Mouse (Mus musculus) forebrain, embryonic 13.5 days (tissue): ENCODE measurements at regions not wholly inside any gene's neighbourhood (a gene's known extent, or its start where the extent isn't known, plus 50 kb on each side); places are given as distances from the start of the nearest gene placed in this dataset.

Experiments
- ATAC-seq: fragments of 200-750 bp; cut with Nextera tagmentation; 2 replicates; pipeline ENCODE4 v1.8.0; 2017
- H3K27ac ChIP-seq: fragments of 300-500 bp; sonication (generic); 2 replicates; pipeline ENCODE4 v1.5.1; 2015; ENCODE audit warnings: inconsistent platforms, mild to moderate bottlenecking, moderate library complexity
- H3K27me3 ChIP-seq: fragments of 300-500 bp; sonication (generic); 2 replicates; pipeline ENCODE4 v1.6.1; 2015; ENCODE audit warnings: mild to moderate bottlenecking, inconsistent platforms
- H3K36me3 ChIP-seq: fragments of 300-500 bp; sonication (generic); 2 replicates; pipeline ENCODE4 v1.6.1; 2015; ENCODE audit warnings: mild to moderate bottlenecking, inconsistent platforms; ENCODE audit not compliant: poor library complexity, severe bottlenecking
- H3K4me1 ChIP-seq: fragments of 300-500 bp; sonication (generic); 2 replicates; pipeline ENCODE4 v1.6.1; 2015; ENCODE audit warnings: inconsistent platforms
- H3K4me2 ChIP-seq: fragments of 300-500 bp; sonication (generic); 2 replicates; pipeline ENCODE4 v1.6.1; 2015; ENCODE audit warnings: inconsistent platforms, mild to moderate bottlenecking, moderate library complexity
- H3K4me3 ChIP-seq: fragments of 300-500 bp; sonication (generic); 2 replicates; pipeline ENCODE4 v1.5.1; 2015; ENCODE audit warnings: mild to moderate bottlenecking, inconsistent platforms
- H3K9ac ChIP-seq: fragments of 300-500 bp; sonication (generic); 2 replicates; pipeline ENCODE4 v1.6.1; 2015; ENCODE audit warnings: mild to moderate bottlenecking, inconsistent platforms
- H3K9me3 ChIP-seq: fragments of 300-500 bp; sonication (generic); replicated peaks from 2 replicates; pipeline ENCODE4 v1.6.1; 2016; ENCODE audit warnings: inconsistent platforms
- WGBS: fragments of 180-500 bp; shearing (Covaris S2); methylation state at CpG from one replicate; pipeline ENCODE4 v1.1.7; 2015; 5-methylcytosine and 5-hydroxymethylcytosine counted together

DNA sequence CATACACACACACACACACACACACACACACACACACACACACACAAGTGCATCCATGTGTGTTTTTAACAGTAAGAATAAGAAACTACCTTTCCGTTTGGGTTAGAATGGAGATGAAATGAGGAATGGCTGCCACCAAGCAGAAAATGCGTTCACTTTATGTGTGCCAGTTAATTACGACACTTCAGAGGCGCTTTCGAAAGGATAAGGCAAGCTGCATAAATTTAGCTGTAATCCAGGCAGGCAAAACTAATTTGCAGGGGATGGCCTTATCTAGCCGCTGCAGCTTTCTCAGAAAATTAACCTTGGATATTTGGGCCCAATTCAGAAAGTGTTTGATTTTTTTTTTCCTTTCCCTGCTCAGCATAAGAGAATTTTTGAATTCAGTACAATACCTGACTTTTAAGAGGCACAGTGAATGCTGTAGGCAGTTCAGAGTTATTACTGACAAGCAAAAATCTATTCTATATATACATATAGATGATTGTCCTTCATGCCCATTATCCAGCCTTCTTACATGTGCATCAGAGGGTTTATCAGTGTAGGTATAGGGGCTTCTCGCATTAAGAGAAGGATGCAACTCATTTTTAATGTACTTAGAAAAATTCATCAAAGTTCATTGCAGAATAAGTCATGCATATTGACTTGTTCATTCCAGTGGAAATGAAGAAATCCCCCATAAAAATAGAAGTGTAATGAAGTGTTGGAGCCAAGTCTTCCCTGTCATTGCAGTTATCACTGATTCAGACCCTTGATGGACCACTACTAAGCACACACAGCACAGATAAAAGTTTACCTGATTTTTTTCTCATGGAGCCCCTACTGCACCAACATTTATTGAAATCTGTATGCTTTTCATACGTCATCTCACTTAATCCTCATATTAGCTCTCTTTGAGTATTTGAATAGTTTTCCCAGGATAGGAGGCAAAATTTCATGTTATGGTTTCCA, 372.1 kb downstream of the Ndufa4 start:
- H3K9ac ChIP-seq: no peak overlapping the region
- no peak overlapping the region for H3K4me3 ChIP-seq
- H3K4me2 ChIP-seq: no peak overlapping the region
- H3K9me3 ChIP-seq: no peaks in the 10 kb centered on the region
- no peak overlapping the region for H3K27ac ChIP-seq
- 42% methylated on average over 8 of the region's 8 CpGs for WGBS
- no peaks in the 10 kb centered on the region for H3K36me3 ChIP-seq
- H3K27me3 ChIP-seq: no peaks in the 10 kb centered on the region
- peak; percentile 80 for ATAC-seq
- H3K4me1 ChIP-seq: 0 out of 2 replicates have a peak, but pooled peaks cover 7% of the 10 kb centered on the region

DNA sequence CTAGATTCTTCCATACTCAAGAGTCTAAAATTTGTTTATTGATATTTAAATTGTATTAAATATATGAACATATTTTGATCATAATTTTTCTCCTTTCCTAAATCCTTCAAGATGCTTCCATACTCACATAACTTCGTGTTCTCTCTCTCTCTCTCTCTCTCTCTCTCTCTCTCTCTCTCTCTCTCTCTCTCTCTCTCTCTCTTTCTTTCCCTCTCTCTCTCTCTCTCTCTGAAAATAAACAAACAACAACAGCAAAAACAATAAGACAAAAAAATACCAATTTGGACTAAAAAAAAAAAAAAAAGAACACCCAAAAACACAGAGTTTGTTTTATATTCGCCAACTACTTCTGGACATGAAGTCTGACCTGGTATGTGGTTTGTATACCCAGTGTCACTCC, 404.2 kb downstream of the Ndufa4 start:
- Histone ChIP-seq H3K27ac (no peak overlapping the region), H3K36me3 (no peaks in the 10 kb centered on the region), H3K4me2 (no peak overlapping the region), H3K9me3 (no peaks in the 10 kb centered on the region), H3K4me1 (no peaks in the 10 kb centered on the region), H3K27me3 (no peaks in the 10 kb centered on the region), H3K4me3 (no peak overlapping the region), H3K9ac (no peak overlapping the region)
- no peak for ATAC-seq
- 93% methylated on average over 2 of the region's 2 CpGs for WGBS

- no peak for ATAC-seq
- 86% methylated on average over 2 of the region's 2 CpGs for WGBS
Measured at GRCm38 (mm10) chr6:11494427-11494826, 412.9 kb downstream of the Ndufa4 start.

DNA sequence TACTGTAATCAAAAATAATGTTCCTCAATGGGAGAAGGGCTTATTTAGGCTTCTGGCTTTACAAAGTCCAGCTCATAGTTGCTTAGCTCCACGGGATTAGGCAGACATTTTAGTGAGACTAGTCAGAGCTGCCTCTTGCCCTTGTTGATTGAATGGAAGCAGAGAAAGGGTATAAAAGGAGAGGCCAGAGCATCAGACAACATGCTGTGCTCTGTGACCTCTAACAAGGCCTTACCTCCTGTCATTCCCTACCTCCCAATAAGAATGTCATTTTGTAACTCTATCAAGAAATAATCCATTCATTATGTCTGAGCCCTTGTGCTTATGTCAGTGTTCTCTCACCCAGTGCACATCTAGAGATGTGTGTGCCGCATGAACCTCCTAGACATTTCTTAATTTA, 430.3 kb downstream of the Ndufa4 start:
- no peak overlapping the region for H3K9ac ChIP-seq
- no peak overlapping the region for H3K4me3 ChIP-seq
- H3K9me3 ChIP-seq: no peaks in the 10 kb centered on the region
- H3K36me3 ChIP-seq: no peaks in the 10 kb centered on the region
- no peak overlapping the region for H3K4me2 ChIP-seq
- WGBS: 11% methylated on average over 2 of the region's 2 CpGs
- H3K27me3 ChIP-seq: no peaks in the 10 kb centered on the region
- H3K27ac ChIP-seq: no peak overlapping the region
- H3K4me1 ChIP-seq: no peaks in the 10 kb centered on the region
- ATAC-seq: no peak; the same call in 1 of the 2 replicates

More at GRCm38 (mm10) chr6:11494427-11494826, 412.9 kb downstream of the Ndufa4 start:
- Histone ChIP-seq H3K36me3 (no peaks in the 10 kb centered on the region), H3K4me3 (no peak overlapping the region), H3K4me1 (no peaks in the 10 kb centered on the region), H3K27me3 (no peaks in the 10 kb centered on the region), H3K27ac (no peak overlapping the region), H3K9ac (no peak overlapping the region), H3K9me3 (no peaks in the 10 kb centered on the region), H3K4me2 (no peak overlapping the region)
